Mouse (Mus musculus) cerebellum, adult 11-12 months (tissue): ENCODE results near the gene Degs1.

Source experiments
- DNase-seq: peaks from one replicate; pipeline ENCODE4 v3.0.0; 2022

The Degs1 gene

DNA sequence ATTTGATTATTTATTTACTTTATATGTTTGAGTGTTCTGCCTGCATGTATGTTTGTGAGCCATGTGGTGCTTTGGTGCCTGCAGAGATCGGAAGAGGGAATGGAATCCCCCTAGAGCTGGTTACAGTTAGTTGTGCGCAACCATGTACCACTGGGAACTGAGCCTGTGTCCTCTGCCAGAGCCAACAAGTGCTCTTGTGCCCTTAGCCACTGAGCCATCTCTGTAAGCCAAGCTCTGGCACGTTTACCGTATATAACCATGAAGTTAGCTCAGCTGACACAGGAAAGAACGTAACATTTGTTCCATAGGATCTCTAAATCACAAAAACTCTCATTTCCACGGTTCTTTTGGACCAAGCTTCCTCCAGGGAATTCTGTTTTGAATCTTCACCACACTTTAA lies 2.6 kb downstream of the Degs1 start:
- DNase-seq: no peak

DNA sequence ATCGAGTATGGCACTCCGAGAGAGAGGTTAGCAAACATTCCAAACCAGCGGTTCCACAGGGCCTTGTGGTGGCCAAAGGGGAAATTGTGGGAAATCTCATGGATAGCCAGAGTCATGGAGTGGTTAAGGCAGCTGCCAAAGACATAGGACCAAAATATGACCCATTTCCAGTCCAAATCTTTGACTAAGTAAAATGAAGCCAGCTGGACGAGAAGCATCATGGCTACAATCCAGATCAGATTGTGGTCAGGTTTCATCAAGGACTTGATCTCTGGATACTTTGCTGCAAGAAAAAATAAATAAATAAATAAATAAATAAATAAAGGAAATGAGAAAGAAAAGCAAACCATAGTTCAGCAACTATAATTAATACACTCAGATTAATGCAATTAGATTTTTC lies 3.2 kb downstream of the Degs1 start:
- DNase-seq: no peak

DNA sequence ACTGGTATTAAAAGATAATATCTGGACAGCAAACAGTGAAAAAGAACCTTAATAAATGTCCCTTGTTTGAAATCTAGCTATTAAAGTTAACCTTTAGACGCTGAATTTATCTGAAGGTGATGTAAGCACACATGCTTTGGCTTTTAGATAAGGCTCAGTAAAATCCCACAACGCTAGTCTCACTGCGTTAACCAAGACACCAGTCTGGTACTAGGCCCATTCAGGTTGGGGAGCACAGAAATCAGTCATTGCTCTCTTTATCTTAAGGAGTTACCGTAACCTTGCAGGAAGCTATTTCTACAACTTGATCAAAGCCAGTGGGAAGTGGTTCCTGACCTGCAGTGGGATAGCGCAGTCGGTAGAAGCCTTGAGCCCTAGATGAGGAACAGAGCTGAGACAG lies 7.5 kb downstream of the Degs1 start:
- no peak for DNase-seq

DNA sequence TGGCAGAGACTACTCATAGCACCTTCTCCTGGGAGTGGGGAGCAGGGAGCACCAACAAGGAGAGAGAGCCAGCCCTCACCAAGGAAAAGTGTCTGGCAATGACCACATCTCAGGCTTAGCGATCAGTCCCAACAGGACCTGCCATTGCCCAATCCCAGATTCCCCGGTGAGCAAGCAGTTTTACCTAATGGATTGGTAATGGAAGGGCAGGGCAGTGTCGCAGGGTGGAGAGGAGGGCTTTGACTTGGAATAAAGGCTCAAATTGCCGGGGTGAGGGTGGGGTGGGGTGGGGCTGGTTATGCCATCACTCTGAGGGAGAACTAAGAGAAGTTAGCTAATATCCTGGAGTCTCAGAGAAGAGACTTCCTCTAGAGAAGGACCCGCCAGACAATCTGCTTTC lies 11.0 kb downstream of the Degs1 start:
- no peak for DNase-seq

DNA sequence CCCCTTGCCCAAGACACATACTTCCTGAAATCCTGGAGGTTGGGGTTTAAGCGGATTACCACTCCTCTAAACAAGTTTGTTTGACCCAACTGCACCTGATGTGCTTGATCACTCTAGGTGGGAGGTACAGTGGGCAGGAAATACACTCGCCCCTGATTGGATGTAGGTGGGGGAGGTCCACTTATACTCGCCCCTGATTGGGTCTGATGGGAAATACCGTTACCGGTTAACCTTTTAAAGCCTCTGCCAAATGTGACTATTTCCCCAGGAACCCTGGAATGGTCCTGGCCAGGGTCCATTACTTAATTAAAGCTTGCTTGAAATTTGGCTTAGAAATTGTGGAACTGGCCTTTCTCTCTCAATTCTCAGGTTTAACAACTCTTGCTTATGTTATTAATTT lies 11.5 kb downstream of the Degs1 start:
- DNase-seq: no peak

GRCm38 (mm10) chr1:182268317-182268716 lies 14.3 kb downstream of the Degs1 start:
- DNase-seq: no peak

GRCm38 (mm10) chr1:182266028-182266525 lies 16.5 kb downstream of the Degs1 start:
- DNase-seq: no peak

GRCm38 (mm10) chr1:182256041-182256680 lies 26.4 kb downstream of the Degs1 start:
- DNase-seq: no peak

DNA sequence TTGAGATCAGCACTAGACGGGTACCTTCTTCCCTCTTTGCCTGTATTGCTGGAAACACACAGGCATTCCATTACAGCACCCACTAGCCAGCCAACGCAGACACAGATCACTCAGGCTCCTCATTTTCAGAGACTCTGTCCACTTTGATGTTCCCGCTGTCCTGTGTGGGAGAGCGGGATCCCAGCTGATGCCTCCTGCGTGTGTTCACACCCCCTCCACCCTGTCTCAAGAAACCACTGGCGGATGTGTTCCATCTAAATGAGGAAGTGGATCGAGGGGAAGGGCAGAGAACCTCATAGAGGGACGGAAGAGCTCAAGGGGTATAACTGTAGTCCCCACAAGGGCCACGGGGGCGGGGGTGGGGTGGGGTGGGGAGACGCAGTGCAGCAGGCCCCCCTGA lies 27.6 kb downstream of the Degs1 start:
- no peak for DNase-seq

- DNase-seq: no peak
These were observed 28.0 kb downstream of the Degs1 start for GRCm38 (mm10) chr1:182254618-182255017.

GRCm38 (mm10) chr1:182253756-182254534 lies 28.7 kb downstream of the Degs1 start:
- DNase-seq: no peak

GRCm38 (mm10) chr1:182252534-182253171 lies 30.0 kb downstream of the Degs1 start:
- no peak for DNase-seq

GRCm38 (mm10) chr1:182250734-182251133 lies 31.9 kb downstream of the Degs1 start:
- no peak for DNase-seq

GRCm38 (mm10) chr1:182249298-182249697 lies 33.3 kb downstream of the Degs1 start:
- no peak for DNase-seq

- no peak for DNase-seq
These were observed 37.6 kb downstream of the Degs1 start for GRCm38 (mm10) chr1:182245003-182245402.

DNA sequence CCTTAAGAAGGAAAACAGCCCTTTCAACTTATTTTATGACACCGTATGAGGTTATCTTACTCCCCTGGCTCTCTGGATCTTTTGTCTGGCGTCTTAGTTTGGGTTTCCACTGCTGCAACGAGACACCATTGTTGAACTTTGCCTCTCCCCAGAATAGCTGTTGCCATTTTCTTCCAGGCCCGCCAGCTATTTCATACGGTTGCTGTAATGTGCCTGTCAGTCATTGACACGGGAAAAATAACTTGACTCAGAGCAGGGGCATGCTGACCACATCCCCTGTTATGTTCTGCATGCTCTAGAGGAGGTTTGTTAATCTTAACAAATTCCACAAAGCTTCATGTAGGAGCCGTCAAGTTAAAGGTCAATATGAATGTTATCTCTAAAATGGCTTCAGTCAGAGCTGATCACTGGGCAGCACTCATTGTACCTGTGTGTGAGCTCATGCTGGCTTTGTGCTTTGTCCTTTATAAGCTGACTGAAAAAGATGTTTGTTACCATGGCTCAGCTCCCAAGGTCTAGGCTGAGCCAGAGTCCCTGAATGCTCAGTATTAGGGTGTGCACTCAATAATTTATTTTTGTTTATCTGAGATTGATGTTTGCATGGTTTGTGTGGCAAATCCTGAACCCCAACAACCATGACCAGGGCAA lies 44.4 kb downstream of the Degs1 start:
- no peak for DNase-seq

- no peak for DNase-seq
These were observed 45.2 kb downstream of the Degs1 start for GRCm38 (mm10) chr1:182237386-182237785.

GRCm38 (mm10) chr1:182235174-182235573 lies 47.4 kb downstream of the Degs1 start:
- DNase-seq: no peak

- no peak for DNase-seq
These were observed 53.2 kb downstream of the Degs1 start for GRCm38 (mm10) chr1:182229381-182229780.

GRCm38 (mm10) chr1:182227141-182227963 lies 55.3 kb downstream of the Degs1 start:
- DNase-seq: no peak

DNA sequence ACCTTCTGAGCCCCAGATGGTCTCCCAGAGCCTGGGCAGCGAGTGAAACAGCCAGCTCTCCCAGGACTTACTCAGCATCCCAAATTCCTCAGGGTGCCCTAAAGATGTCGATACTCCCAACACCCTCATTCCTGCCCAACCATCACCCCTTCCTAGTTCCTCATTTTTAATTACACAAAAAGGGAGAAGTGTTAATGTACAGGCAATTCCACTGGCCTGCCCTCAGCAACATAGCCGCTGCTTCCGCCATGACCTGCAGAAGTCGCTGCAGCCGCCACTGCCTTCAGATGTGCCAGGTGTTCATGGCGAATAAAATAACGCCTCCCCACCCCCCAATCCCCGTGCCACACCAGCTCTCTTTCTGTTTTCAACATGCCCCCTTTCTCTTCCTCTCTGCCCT lies 56.3 kb downstream of the Degs1 start:
- no peak for DNase-seq
